Mouse (Mus musculus) myocyte (in vitro differentiated cells): Measurements from ENCODE around the gene Rabac1.

ENCODE experiments used
- E2F4 ChIP-seq: IDR thresholded peaks from one replicate; pipeline ENCODE4 v1.6.1; 2011; ENCODE audit warnings: mild to moderate bottlenecking, control low read depth, moderate library complexity; ENCODE audit not compliant: insufficient read depth
- MAX ChIP-seq: IDR thresholded peaks from one replicate; pipeline ENCODE4 v1.6.1; 2011; ENCODE audit warnings: low read depth, mild to moderate bottlenecking, control low read depth
- MYOD1 ChIP-seq, 3 experiments: IDR thresholded peaks; one replicate each; pipeline ENCODE4 v1.6.1; 2011; ENCODE audit warnings: control low read depth in 2 of 3, low read depth in 2 of 3, mild to moderate bottlenecking in 2 of 3, moderate library complexity in 1 of 3; ENCODE audit not compliant: insufficient read length in 2 of 3, control insufficient read depth in 1 of 3
- POLR2A ChIP-seq: IDR thresholded peaks from one replicate; pipeline ENCODE4 v1.6.1; 2011; ENCODE audit warnings: low read depth, mild to moderate bottlenecking, control low read depth, moderate library complexity; ENCODE audit not compliant: insufficient read length
- POLR2AphosphoS2 ChIP-seq: IDR thresholded peaks from one replicate; pipeline ENCODE4 v1.6.1; 2011; ENCODE audit warnings: low read depth, control low read depth; ENCODE audit not compliant: insufficient read length
- TCF12 ChIP-seq: IDR thresholded peaks from one replicate; pipeline ENCODE4 v1.6.1; 2011; ENCODE audit warnings: mild to moderate bottlenecking, control low read depth; ENCODE audit not compliant: poor library complexity, insufficient read depth, severe bottlenecking
- USF1 ChIP-seq: IDR thresholded peaks from one replicate; pipeline ENCODE4 v1.6.1; 2011; ENCODE audit warnings: low read depth, mild to moderate bottlenecking, control low read depth, moderate library complexity

GRCm38 (mm10) chr7:25008635-25009034 is 36.1 kb upstream of the Rabac1 start:
- TF ChIP-seq POLR2A = no peak
- TF ChIP-seq E2F4 = no peak
- TF ChIP-seq POLR2AphosphoS2 = no peak
- TF ChIP-seq MYOD1 (IDR thresholded peaks at IDR 0.05; ENCODE audit: control insufficient read depth in 1 of 3, insufficient read length in 2 of 3, low read depth in 2 of 3) = no peak
- no peak for TF ChIP-seq TCF12
- no peak for TF ChIP-seq MAX
- no peak for TF ChIP-seq USF1
